Mouse (Mus musculus) megakaryocyte, embryonic 14.5 days (primary cell): ENCODE data around the gene Ints5.

Source experiments
- FLI1 ChIP-seq: IDR thresholded peaks from 2 replicates; pipeline ENCODE4 v1.6.1; 2012; ENCODE audit warnings: low read length, inconsistent platforms, mixed read lengths
- GATA1 ChIP-seq: IDR thresholded peaks from 3 replicates; pipeline ENCODE4 v1.6.1; 2012; ENCODE audit warnings: mixed read lengths, low read length, inconsistent platforms, borderline replicate concordance

DNA sequence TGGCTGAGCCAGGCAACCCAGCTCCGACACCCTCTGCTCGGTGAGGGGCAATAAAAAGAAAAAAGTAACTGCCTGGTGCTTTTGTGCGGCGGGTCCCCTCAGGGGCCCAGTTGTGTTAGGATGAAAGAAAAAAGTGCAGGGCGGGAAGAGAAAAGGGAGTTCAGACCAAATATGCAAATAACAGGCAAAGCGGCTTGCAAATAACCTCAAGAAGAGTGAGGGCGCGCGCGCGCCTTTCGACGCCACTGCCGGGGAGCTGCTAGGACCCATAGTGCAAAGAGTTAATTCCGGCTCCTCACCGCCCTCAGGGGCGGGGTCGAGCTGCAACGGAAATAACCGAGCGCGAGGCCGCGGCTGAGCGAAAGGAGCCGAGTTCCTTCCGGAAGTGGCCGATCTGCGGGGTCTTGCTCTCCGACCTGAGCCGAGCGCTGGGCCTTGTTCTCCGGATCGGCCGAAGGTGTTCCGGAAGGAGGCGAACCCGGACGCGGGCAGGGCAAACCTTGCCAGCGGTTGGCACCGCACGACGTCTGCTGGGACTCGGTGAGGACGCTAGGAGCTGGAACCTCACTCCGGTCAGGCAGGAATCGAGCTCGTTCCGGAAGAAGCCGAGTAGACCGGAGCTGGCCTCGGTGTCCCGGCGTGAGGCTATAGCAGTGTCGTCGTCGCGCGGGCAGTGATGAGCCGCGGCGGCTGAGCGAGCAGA, 48.9 kb downstream of the Ints5 start, which contains the start of gene Mta2:
- TF ChIP-seq GATA1 (no peak), FLI1 (peak; percentile 63; the same call in 1 of the 2 replicates)
